Mouse (Mus musculus) thymus, postnatal 10 days (tissue): Measurements from ENCODE around the gene Gabra6.

Experiments used
- DNase-seq, 2 experiments: peaks; one replicate each; pipeline ENCODE4 v3.0.0; 2021; ENCODE audit warnings: low spot score in 2 of 2

The Gabra6 gene

DNA sequence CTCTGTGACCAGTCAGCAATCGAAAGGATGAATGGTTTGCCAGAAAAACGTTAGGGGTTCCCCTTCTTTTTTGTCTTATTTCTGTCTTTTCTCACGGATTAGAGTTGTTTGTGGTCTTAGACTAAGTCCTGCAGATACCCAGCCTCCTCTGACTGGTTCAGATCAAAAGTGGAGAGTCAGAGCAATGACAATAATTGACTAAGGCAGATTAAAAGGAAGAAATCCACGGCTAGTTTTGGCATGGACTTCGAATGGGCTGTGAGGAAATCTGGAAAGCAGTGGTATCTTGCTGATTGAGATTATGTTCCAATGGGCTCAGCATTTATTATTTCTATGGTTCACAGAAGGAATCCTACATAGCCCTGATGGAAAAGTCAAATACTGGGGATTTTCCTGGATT, at the start of gene Gabra6:
Gabra6 (minus strand) TSS at position 191 of the 400 bp plus-strand sequence.
- DNase-seq, result no peak

- DNase-seq, result no peak
These were observed 44.7 kb upstream of the Gabra6 start for GRCm38 (mm10) chr11:42365544-42365943.

DNA sequence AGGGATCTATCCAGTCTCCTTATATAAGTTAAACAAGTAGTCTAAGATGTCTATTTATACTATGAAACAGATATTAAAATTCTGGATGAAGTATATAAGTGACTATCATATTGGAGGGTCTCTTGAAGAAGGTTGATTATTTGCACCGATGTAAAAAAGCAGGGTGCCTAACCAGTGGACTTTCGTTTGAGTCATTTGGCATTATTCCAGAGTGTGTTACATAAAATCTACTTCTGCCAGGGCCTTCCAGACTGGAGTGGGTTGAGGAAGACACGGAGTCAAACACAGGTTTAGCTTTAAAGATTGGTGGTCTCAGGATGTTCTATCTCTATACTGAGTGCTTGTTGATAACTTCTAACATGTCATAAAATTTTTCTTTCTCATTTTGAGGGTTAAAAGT, 11.2 kb upstream of the Gabra6 start:
- DNase-seq, result no peak

- DNase-seq, result no peak
These were observed 5.4 kb upstream of the Gabra6 start for GRCm38 (mm10) chr11:42326262-42326661.

DNA sequence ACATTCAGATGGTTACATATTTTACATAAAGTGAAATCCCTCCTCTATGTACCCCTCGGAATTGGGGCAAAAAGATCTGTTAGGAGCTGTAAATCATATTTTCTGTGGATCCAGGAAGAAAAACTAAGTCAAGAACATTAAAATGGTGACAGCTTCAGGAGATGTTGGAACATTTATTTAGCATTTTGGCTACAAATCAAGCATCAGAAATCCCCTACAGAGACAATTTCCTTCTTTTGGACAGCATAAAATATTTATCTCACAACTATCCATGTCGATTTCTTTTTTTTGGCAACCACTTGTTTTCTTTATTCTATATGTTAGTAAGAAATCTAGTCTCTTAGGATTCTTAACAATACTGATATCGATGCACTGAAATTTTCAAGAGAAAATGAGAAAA, 688 bp upstream of the Gabra6 start:
- no peak for DNase-seq

DNA sequence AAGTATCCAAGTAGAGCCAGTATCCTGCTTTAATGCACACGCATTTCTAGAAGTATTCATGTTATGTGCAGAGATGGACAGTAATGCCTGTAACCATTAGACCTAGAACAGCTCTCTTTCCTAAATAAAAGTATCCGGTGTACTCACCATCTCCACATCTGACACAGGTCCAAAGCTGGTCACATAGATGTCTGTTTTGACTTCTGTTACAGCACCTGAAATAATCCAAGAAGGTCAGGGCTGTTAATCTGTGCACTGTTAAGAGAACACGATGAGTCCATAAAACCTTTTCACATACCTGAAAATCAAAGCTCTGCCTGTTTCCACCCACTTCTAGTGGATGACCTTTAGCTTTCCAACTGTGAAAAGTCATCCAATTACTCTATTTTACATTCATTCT, 1.4 kb downstream of the Gabra6 start:
- no peak for DNase-seq

GRCm38 (mm10) chr11:42319101-42319500, 1.8 kb downstream of the Gabra6 start:
- no peak for DNase-seq

- no peak for DNase-seq
These were observed 2.9 kb downstream of the Gabra6 start for GRCm38 (mm10) chr11:42317985-42318384.

DNA sequence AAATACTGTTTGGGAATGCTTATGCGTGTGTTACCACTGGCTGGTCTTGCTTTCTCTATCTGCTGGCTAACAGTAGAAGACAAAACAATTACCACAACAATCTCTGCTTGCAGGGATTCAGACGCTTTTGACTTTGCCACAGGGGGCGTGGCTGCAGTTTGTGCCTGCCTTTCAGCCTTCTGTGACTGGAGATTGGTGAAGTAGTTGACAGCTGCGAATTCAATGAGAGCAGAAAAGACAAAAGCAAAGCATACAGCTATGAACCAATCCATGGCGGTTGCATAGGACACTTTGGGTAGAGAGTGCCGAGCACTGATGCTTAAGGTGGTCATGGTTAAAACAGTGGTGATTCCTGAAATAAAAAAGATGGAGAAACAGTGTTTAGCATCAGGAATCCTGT, 6.0 kb downstream of the Gabra6 start:
- no peak for DNase-seq

- no peak for DNase-seq
These were observed 10.0 kb downstream of the Gabra6 start for GRCm38 (mm10) chr11:42310892-42311291.

DNA sequence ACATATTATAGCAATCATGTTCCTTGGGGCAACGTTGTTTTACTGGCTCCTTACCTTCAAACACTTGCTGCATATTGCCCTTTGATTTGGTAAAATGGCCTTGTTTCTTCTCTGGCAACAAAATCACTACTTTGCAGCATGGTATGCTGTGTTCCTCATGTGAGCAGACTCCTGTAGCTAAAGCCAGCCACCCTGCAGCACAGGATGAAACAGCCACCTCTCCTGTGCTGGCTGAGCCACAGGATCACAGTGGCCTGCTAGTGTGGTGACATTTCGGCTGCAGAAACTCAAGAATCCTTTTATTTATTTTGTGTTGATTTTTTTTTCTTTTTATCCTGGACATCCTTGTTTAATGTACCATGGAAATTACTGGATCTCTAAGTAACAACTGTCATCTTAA, 11.8 kb downstream of the Gabra6 start:
- DNase-seq, result no peak

DNA sequence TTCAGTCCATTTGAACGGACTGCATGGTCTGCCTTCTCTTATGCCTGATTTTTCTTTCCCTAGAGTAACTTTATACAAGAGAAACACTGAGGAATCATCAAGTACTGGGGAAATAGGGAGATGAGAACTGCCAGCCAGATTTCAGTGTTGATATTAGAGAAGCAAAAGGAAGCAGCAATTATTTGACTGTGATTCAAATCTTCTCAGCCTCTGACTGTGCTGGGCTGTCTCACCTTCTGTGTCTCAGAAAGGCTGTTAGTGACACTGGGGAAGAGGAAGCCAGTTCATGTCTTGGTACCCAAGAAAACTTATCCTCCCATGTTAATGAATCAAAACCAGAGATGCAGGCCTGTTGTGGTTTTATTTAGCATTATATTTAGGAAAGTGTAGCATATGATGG, 14.8 kb downstream of the Gabra6 start:
- no peak for DNase-seq

DNA sequence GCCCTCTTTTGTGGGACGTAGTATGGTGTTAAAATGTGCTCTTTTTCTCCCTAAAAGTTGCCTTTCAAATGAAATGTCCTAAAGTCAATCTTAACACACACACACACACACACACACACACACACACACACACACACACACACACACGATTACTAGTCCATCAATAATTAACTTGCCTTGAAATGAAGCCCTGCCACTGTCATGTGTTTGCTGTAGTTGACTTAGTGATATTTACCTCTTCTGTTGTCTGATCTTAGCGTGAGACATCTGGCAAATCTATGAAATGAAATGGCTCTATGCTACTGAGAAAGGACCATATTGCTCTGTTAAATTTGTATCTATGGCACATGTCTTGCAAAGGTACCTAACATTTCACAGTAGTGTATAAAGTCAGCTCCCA, 61.9 kb downstream of the Gabra6 start:
- DNase-seq, result no peak
